Mouse (Mus musculus): ENCODE data around the gene Vps26a. TPM values are rescaled to one million over a fixed set of nuclear protein-coding genes. Genes with fewer than 3 reads are reported as not detected.
A peak's percentile ranks its signal among the peaks of the same experiment; 100 is the strongest.
"Not testable (repeated sequence)": the region's sequence is repeated elsewhere in the genome, so short reads cannot be mapped to it uniquely, and the experiment has no call there.

Gene Vps26a
- polyA plus RNA-seq, 1 experiment from 2014 or later: 79.2 TPM

GRCm38 (mm10) chr10:62471105-62471504 is 15.5 kb downstream of the Vps26a start:
- H3K4me2 ChIP-seq (ENCODE audit: low read length): no peak overlapping the region
- no peak overlapping the region for H3K4me3 ChIP-seq (ENCODE audit: control insufficient read depth in 1 of 2, insufficient read depth in 1 of 2, low read depth in 1 of 2, low read length in 2 of 2)
- no peak for ATAC-seq (ENCODE audit: insufficient number of reproducible peaks, insufficient read depth, low FRiP score, low read depth)
- no peaks in the 10 kb centered on the region for H3K27me3 ChIP-seq (ENCODE audit: control insufficient read depth, insufficient read depth, low read length)
- 23% methylated on average over 5 of the region's 5 CpGs for WGBS
- no peak overlapping the region for H3K9ac ChIP-seq (ENCODE audit: low read length)
- no peaks in the 10 kb centered on the region for H3K9me3 ChIP-seq (ENCODE audit: control insufficient read depth, low read length)
- peaks cover 0 to 4% of the 10 kb centered on the region in 2 experiments; a peak in 1 of 4 replicates for H3K4me1 ChIP-seq (ENCODE audit: control insufficient read depth in 2 of 2, insufficient read depth in 2 of 2, low read length in 2 of 2)
- peak overlapping the region in 1 of 2 experiments; percentile 41; a peak in 2 of 4 replicates for H3K27ac ChIP-seq (replicated peaks in 1 of 2; ENCODE audit: control insufficient read depth in 1 of 2, insufficient read depth in 1 of 2, low read depth in 2 of 2, low read length in 2 of 2)
- H3K36me3 ChIP-seq (ENCODE audit: control insufficient read depth, insufficient read depth, low read length): peaks cover 9% of the 10 kb centered on the region

GRCm38 (mm10) chr10:62469736-62470135 is 16.9 kb downstream of the Vps26a start:
- Histone ChIP-seq H3K36me3 (ENCODE audit: control insufficient read depth, insufficient read depth, low read length) (peaks cover 9% of the 10 kb centered on the region), H3K4me2 (ENCODE audit: low read length) (no peak overlapping the region), H3K27me3 (ENCODE audit: control insufficient read depth, insufficient read depth, low read length) (no peaks in the 10 kb centered on the region), H3K4me3 (ENCODE audit: control insufficient read depth in 1 of 2, insufficient read depth in 1 of 2, low read depth in 1 of 2, low read length in 2 of 2) (no peak overlapping the region), H3K9me3 (ENCODE audit: control insufficient read depth, low read length) (no peaks in the 10 kb centered on the region), H3K4me1 (ENCODE audit: control insufficient read depth in 2 of 2, insufficient read depth in 2 of 2, low read length in 2 of 2) (peaks cover 0 to 4% of the 10 kb centered on the region in 2 experiments; a peak in 1 of 4 replicates), H3K9ac (ENCODE audit: low read length) (no peak overlapping the region), H3K27ac (replicated peaks in 1 of 2; ENCODE audit: control insufficient read depth in 1 of 2, insufficient read depth in 1 of 2, low read depth in 2 of 2, low read length in 2 of 2) (no peak overlapping the region)
- 92% methylated on average over 4 of the region's 4 CpGs for WGBS
- ATAC-seq (ENCODE audit: insufficient number of reproducible peaks, insufficient read depth, low FRiP score, low read depth): no peak

- Histone ChIP-seq H3K4me1 (ENCODE audit: control insufficient read depth in 2 of 2, insufficient read depth in 2 of 2, low read length in 2 of 2) (no peaks in the 10 kb centered on the region), H3K9ac (ENCODE audit: low read length) (no peak overlapping the region), H3K27ac (replicated peaks in 1 of 2; ENCODE audit: control insufficient read depth in 1 of 2, insufficient read depth in 1 of 2, low read depth in 2 of 2, low read length in 2 of 2) (no peak overlapping the region), H3K4me2 (ENCODE audit: low read length) (no peak overlapping the region), H3K9me3 (ENCODE audit: control insufficient read depth, low read length) (no peaks in the 10 kb centered on the region), H3K36me3 (ENCODE audit: control insufficient read depth, insufficient read depth, low read length) (peaks cover 62% of the 10 kb centered on the region), H3K4me3 (ENCODE audit: control insufficient read depth in 1 of 2, insufficient read depth in 1 of 2, low read depth in 1 of 2, low read length in 2 of 2) (no peak overlapping the region), H3K27me3 (ENCODE audit: control insufficient read depth, insufficient read depth, low read length) (no peaks in the 10 kb centered on the region)
- ATAC-seq (ENCODE audit: insufficient number of reproducible peaks, insufficient read depth, low FRiP score, low read depth): no peak
Observed at GRCm38 (mm10) chr10:62461321-62461720, 25.3 kb downstream of the Vps26a start.

- H3K27ac ChIP-seq (replicated peaks in 1 of 2; ENCODE audit: control insufficient read depth in 1 of 2, insufficient read depth in 1 of 2, low read depth in 2 of 2, low read length in 2 of 2); H3K9ac ChIP-seq (ENCODE audit: low read length); H3K4me3 ChIP-seq (ENCODE audit: control insufficient read depth in 1 of 2, insufficient read depth in 1 of 2, low read depth in 1 of 2, low read length in 2 of 2); H3K4me2 ChIP-seq (ENCODE audit: low read length); ATAC-seq (ENCODE audit: insufficient number of reproducible peaks, insufficient read depth, low FRiP score, low read depth); H3K9me3 ChIP-seq (ENCODE audit: control insufficient read depth, low read length); H3K27me3 ChIP-seq (ENCODE audit: control insufficient read depth, insufficient read depth, low read length): not testable (repeated sequence)
- 57% methylated on average over 11 of the region's 11 CpGs for WGBS
- peaks cover 26% of the 10 kb centered on the region for H3K36me3 ChIP-seq (ENCODE audit: control insufficient read depth, insufficient read depth, low read length)
- H3K4me1 ChIP-seq (ENCODE audit: control insufficient read depth in 2 of 2, insufficient read depth in 2 of 2, low read length in 2 of 2): peaks cover 7 to 16% of the 10 kb centered on the region in 2 experiments; a peak in 3 of 4 replicates
Observed at GRCm38 (mm10) chr10:62452001-62452400, 34.6 kb downstream of the Vps26a start.

- peak overlapping the region; percentile 77 for H3K4me2 ChIP-seq (ENCODE audit: low read length)
- H3K9ac ChIP-seq (ENCODE audit: low read length): peak overlapping the region; percentile 99
- 39% methylated on average over 18 of the region's 18 CpGs for WGBS
- H3K36me3 ChIP-seq (ENCODE audit: control insufficient read depth, insufficient read depth, low read length): peaks cover 28% of the 10 kb centered on the region
- H3K27me3 ChIP-seq (ENCODE audit: control insufficient read depth, insufficient read depth, low read length): no peaks in the 10 kb centered on the region
- ATAC-seq (ENCODE audit: insufficient number of reproducible peaks, insufficient read depth, low FRiP score, low read depth): peak; percentile 20; the same call in 1 of the 2 replicates
- H3K4me3 ChIP-seq (ENCODE audit: control insufficient read depth in 1 of 2, insufficient read depth in 1 of 2, low read depth in 1 of 2, low read length in 2 of 2): peak overlapping the region; percentile 95 to 99
- no peaks in the 10 kb centered on the region for H3K9me3 ChIP-seq (ENCODE audit: control insufficient read depth, low read length)
- H3K27ac ChIP-seq (replicated peaks in 1 of 2; ENCODE audit: control insufficient read depth in 1 of 2, insufficient read depth in 1 of 2, low read depth in 2 of 2, low read length in 2 of 2): peak overlapping the region; percentile 83 to 89; a peak in 3 of 4 replicates
- H3K4me1 ChIP-seq (ENCODE audit: control insufficient read depth in 2 of 2, insufficient read depth in 2 of 2, low read length in 2 of 2): peaks cover 7 to 16% of the 10 kb centered on the region in 2 experiments; a peak in 3 of 4 replicates
Observed at GRCm38 (mm10) chr10:62450280-62450640, 36.3 kb downstream of the Vps26a start.

GRCm38 (mm10) chr10:62449364-62450279 is 37.0 kb downstream of the Vps26a start, which contains the start of the genes 4930507D05Rik and Supv3l1:
Gene 4930507D05Rik, plus strand, starts transcription at chr10:62449489.
Gene Supv3l1, minus strand, starts transcription at chr10:62449738.
- H3K27me3 ChIP-seq (ENCODE audit: control insufficient read depth, insufficient read depth, low read length): no peaks in the 10 kb centered on the region
- peaks cover 7 to 16% of the 10 kb centered on the region in 2 experiments; a peak in 3 of 4 replicates for H3K4me1 ChIP-seq (ENCODE audit: control insufficient read depth in 2 of 2, insufficient read depth in 2 of 2, low read length in 2 of 2)
- WGBS: under 1% methylated on average over 73 of the region's 73 CpGs
- H3K4me2 ChIP-seq (ENCODE audit: low read length): peak within 1 kb of the TSS; percentile 77
- H3K9me3 ChIP-seq (ENCODE audit: control insufficient read depth, low read length): no peaks in the 10 kb centered on the region
- peak within 1 kb of the TSS; percentile 99 for H3K9ac ChIP-seq (ENCODE audit: low read length)
- H3K27ac ChIP-seq (replicated peaks in 1 of 2; ENCODE audit: control insufficient read depth in 1 of 2, insufficient read depth in 1 of 2, low read depth in 2 of 2, low read length in 2 of 2): peak within 1 kb of the TSS; percentile 83 to 89
- ATAC-seq (ENCODE audit: insufficient number of reproducible peaks, insufficient read depth, low FRiP score, low read depth): peak; percentile 85
- H3K4me3 ChIP-seq (ENCODE audit: control insufficient read depth in 1 of 2, insufficient read depth in 1 of 2, low read depth in 1 of 2, low read length in 2 of 2): peak within 1 kb of the TSS; percentile 95 to 99
- peaks cover 33% of the 10 kb centered on the region for H3K36me3 ChIP-seq (ENCODE audit: control insufficient read depth, insufficient read depth, low read length)

- H3K4me3 ChIP-seq (ENCODE audit: control insufficient read depth in 1 of 2, insufficient read depth in 1 of 2, low read depth in 1 of 2, low read length in 2 of 2): no peak overlapping the region
- no peak for ATAC-seq (ENCODE audit: insufficient number of reproducible peaks, insufficient read depth, low FRiP score, low read depth)
- H3K9me3 ChIP-seq (ENCODE audit: control insufficient read depth, low read length): no peaks in the 10 kb centered on the region
- H3K27ac ChIP-seq (replicated peaks in 1 of 2; ENCODE audit: control insufficient read depth in 1 of 2, insufficient read depth in 1 of 2, low read depth in 2 of 2, low read length in 2 of 2): no peak overlapping the region
- H3K36me3 ChIP-seq (ENCODE audit: control insufficient read depth, insufficient read depth, low read length): peaks cover 77% of the 10 kb centered on the region
- H3K27me3 ChIP-seq (ENCODE audit: control insufficient read depth, insufficient read depth, low read length): no peaks in the 10 kb centered on the region
- no peak overlapping the region for H3K9ac ChIP-seq (ENCODE audit: low read length)
- H3K4me2 ChIP-seq (ENCODE audit: low read length): no peak overlapping the region
- peaks cover 2 to 6% of the 10 kb centered on the region in 2 experiments; a peak in 3 of 4 replicates for H3K4me1 ChIP-seq (ENCODE audit: control insufficient read depth in 2 of 2, insufficient read depth in 2 of 2, low read length in 2 of 2)
- 94% methylated on average over 5 of the region's 5 CpGs for WGBS
Observed at GRCm38 (mm10) chr10:62430427-62430826, 56.2 kb downstream of the Vps26a start.
